Mouse (Mus musculus) heart, postnatal 14 days (tissue): ENCODE results near the gene Eif3i. TPM values are rescaled to one million over a fixed set of nuclear protein-coding genes. Genes with fewer than 3 reads are reported as not detected.
"Not testable (repeated sequence)": the region's sequence is repeated elsewhere in the genome, so short reads cannot be mapped to it uniquely, and the experiment has no call there.

Experiments used
- DNase-seq, 2 experiments: peaks; one replicate each; pipeline ENCODE4 v3.0.0; 2021 to 2022
- intact Hi-C: fragments of 180-260 bp; cut with DNase I; formaldehyde crosslinking; loops from one replicate; pipeline ENCODE4 v1.15.1; 2025
- total RNA-seq, 2 experiments: library from RNA; stranded (reverse); gene quantifications; 2 replicates each; pipeline ENCODE4 v1.2.3; 2021

Eif3i gene
- total RNA-seq, 2 experiments from 2014 or later: 114 to 128 TPM

DNA sequence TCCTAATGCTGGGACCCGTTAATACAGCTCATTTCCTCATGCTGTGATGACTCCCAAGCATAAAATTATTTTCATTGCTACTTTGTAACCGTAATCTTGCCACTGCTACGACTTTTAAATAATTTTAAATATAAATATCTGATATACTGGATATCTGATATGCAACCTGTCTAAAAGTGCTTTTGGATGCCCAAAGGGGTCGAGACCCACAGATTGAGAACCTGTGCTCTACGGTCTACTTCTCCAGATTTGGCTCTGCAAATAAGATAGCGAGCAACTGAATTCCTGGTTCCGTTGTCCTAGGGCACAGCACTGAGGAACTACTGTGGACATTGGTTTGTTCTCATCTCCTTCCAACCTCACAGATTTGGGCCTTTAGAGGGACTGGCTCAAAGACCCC, 22.8 kb downstream of the Eif3i start:
- intact Hi-C loops: no loop called here
- DNase-seq: no peak

DNA sequence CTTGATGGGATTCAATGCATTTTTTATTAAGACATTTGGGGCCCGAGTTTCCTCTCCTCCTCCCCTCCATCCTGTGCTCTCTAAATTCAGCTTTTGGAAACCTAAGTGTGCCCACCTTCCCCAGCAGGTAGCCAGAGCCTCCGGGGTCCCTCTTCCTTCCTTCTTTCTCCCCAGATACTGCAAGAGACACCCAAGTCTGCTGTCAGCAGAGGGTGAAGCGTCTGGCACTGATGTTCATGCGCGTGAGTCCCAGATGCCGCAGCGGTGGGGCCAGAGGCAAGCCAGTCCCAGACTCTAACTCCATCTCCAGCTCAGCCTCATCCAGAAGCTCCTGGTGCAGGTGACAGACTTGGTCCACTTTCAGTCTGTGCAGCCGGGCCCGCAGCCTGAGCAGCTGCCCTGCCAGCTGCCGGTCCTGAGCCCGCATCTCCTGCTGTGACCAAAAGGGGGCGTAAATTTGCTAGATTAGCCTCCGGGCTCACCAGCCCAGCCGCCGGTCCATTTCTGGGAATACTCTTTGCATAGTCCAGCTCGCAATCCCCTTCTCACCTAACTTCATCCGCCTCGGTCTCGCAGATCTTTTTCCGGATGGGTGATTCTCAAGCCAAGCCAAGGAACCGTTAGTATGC, 23.5 kb downstream of the Eif3i start:
- DNase-seq: peak; percentile 69 to 80
- intact Hi-C loops: no loop called here

DNA sequence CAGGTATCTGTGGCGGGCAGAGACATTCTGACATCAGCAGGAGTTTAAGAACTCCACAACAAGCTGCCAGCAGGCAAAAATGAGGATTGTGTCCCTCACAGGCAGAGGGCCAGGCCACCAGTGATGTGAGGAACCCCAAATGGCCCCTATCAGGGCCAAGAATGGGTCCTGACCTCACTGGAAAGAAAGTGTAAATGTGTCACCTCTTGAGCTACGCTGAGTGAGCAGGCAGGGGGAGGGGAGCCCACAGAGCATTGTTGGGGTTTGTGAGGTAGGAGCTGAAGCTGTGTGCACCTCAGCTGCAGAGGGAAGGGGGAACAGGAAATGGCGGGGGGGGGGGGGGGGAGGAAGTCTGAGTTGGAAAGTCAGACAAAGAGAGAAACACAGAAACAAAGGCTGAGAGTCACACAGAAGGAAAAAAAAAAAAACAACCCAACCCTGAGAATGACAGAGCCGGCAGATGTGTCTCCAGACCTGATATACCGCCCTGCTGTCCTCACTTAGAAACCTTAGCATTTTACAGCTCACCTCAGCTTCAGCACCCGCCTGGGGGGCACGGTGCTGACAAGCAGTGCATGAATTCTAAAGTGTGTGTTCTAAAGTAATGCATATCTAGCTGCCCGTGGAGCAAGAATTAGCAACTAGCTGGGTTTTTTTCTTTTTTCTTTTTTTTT, 25.1 kb downstream of the Eif3i start:
- no peak for DNase-seq
- intact Hi-C loops: no loop called here

DNA sequence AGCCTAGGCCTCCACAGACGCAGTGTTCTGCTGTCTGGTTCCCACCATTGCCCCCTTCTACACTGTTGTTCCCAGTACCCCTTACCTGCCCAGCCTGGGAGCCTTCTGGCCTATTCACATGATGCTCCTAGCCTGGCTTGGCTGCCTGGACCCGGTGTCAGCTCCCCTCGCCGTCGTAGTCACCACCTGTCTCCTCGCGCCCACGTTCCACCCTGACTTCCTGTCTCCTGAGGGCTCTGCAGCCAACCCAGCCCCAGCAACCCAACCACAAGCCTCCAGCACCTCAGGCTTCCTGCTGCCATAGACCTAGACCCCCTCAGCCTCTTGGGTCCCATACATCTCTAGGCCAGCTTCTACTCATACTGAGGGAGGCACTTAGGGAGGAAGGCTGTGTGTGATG, 27.0 kb downstream of the Eif3i start, which contains the start of gene Lck:
Lck (minus strand) TSS at position 212 of the 400 bp plus-strand sequence.
- no peak for DNase-seq
- intact Hi-C loops: no loop called here

DNA sequence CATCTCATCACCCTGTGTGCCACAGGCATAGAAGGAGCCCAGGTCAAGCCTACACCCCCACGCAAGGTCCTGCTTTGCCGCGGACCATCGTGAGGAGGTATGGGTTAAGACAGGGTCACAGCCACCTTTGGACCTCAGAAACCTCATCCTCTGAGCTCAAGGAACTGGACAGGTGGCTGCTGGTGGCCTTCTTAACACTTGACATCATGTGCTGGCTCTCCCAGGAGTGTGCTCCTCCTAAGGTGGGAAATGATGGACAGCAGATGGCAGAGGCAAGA, 27.4 kb downstream of the Eif3i start:
- DNase-seq: no peak
- intact Hi-C loops: no loop called here

DNA sequence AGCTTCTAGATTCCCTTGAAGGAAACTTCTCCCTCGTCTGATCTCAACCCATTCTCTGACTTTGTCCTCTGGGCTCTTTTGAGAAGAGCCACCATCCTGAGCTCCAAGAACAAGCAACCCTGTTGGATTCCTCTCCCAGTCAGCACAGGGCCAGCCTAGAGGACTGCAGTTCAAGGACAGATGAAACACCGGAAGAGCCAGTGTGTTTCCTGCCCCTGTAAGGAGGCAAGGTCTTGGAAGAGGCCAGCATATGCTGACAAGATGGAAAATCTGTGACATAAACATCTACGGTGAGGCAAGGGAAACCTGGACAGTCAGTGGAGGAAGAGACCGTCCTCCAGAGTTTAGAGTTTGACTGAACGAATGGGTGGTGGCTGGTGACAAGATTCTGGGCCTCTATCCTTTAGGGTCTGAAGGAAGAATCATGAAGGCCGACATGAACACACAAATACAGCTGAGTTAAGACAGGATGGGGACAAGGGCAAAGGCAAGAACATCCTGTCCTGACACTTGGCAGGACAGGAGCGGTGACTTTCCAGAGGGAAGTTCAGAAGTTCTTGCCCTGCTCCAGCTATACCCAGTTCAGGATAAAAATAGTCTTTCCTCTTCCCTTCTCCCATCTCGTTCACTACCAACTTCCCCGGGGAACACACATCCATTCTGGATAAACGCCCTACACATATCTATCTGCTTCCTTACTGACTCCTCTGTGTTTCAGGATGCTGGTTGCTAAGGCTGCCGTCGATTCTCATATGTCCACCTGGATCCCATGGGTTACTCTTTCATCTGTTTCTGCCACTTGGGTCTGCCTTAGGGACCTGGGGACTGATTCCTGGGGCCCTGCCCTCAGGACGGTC, 28.0 kb downstream of the Eif3i start:
- intact Hi-C loops: no loop called here
- DNase-seq: no peak

DNA sequence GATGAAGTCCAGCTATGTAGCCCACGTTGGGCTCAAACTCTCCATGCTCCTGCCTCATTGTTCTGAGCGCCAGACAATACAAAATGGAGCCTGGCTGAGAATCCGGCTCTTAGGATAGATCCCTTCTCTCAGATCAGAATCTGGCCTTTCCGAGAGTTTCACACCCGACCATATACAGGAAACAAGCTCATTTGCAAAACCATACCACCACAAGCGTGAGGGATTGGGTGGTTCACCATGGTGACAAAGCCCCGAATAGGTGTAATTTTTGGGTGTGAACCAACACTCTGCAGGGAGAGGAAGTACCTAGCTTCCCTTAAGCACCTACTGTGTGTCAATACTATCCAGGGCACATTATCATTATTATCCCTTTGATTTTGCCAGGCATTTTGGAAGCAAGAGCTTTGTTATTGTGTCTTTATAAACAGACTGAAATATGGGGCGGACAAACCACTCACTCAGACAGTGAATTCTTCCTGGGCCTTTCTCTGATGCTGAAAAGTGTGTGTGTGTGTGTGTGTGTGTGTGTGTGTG, 28.8 kb downstream of the Eif3i start:
- intact Hi-C loops: no loop called here
- DNase-seq: no peak

DNA sequence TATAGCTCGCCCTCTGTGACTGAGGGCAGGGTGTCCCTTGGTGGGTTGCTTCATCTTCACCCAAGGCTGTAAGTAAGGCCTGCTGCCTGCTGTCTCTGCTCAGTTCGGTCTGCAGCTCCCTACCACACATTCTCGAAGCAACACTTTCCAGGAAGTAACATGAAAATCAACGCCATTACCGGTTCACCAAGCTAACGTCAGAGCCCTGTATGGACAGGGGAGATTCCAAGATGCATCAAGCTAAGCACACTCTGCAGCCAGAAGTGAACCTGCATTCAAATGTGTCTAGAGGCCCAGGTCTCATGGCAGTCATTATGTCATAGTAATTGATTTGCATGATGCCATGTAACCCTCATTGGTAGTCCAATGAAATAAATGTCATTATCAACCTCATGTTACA, 30.4 kb downstream of the Eif3i start:
- no peak for DNase-seq
- intact Hi-C loops: no loop called here

DNA sequence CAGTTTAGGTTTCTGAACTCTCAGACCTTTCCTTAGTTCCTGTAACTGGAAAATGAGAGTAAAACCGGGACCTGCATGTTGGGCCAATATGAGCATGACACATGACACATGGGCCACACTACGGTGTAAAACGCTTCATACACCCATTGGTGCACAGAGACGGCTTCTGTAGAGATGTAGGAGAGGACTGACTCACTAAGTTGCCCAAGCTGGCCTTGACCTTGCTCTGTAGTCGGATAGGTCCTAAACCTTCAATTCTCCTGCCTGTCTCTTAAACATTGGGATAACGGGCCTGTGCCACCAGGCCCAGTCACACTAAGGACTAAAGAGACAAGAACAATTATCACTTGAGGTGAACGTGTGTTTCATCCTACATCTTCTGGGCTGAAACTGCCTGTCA, 32.1 kb downstream of the Eif3i start:
- intact Hi-C loops: no loop called here
- no peak for DNase-seq

DNA sequence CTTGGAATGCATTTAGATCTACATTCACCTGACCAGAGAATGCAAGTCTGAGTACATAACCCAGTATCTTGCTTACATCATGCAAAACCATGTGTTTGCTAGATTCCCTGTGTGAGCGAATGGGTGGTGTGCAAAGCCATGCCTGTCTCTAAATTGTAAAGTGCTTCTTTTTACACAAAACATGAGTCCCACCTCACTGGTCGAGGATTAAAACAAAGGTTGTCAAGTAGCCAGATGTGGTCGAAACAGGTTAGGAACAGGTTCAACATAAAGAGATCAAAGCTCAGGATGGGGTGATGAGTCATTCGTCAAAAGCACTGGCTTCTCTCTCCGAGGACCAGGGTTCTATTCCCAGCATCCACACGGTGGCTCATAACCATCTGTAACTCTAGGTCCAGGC, 35.3 kb downstream of the Eif3i start:
- DNase-seq: no peak
- intact Hi-C loops: no loop called here

DNA sequence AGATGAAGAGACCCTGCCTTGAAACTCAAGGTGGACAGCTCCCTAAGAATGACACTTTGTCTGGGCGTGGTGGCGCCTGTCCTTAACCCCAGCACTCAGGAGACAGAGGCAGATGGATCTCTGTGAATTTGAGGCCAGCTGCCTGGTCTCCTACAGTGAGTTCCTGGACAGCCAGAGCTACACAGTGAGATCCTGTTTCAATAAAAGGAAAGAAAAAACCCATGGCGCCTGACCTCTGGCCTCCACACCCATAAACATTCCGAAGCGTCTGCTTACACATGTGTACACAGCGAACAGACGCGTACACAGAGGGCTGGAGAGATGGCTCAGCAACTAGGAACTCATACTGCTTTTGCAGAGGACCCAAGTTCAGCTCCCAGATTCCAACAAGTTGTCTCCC, 36.7 kb downstream of the Eif3i start:
- intact Hi-C loops: no loop called here
- DNase-seq: no peak

DNA sequence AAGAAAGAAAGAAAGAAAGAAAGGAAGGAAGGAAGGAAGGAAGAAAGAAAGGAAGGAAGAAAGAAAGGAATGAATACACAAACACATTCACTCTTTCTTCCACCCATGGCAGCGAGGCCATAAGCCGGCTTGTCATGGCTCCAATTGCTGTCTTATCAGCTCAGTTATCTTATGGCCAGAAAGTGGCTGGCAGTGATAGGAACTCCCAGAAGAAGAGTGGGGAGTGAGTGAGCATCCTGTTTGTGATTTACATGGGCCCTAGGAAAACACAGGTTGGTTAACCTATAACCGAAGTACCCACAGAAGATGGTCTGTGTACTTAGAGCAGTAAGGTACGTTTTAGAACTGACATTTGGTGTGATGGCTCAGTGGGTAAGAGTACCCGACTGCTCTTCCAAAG, 39.3 kb downstream of the Eif3i start:
- DNase-seq: no peak
- intact Hi-C loops: no loop called here

DNA sequence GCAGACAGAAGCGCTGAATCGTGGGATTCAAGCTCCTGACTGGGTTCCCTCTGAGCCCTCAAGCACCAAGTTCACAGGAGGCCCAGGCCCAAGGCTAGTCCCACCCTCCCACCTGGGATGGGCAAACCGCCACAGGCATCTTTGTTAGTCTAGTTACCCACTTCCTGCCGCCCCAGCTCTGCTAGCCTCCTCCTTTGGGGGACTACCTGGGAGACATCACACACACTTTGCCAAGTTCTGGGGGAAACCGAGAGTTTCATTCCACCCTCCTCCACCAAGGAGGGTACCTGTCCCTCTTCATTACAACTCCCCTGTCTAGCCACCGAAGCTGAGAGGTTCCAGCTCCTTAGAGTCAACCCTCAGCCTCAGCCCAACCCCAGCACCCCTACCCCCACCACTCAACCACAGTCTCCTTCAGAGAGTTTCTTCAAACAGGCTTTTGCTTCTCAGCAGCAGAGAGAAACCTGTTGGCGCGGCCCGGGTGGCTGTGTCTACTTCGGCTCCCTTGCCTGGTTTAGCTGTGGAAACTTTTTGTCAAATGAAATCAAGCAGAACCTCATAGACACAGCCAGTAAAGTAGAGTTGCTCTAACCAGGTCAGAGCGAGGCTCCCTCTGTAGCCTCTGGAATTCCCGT, 42.0 kb downstream of the Eif3i start:
- no peak for DNase-seq
- intact Hi-C loops: no loop called here

DNA sequence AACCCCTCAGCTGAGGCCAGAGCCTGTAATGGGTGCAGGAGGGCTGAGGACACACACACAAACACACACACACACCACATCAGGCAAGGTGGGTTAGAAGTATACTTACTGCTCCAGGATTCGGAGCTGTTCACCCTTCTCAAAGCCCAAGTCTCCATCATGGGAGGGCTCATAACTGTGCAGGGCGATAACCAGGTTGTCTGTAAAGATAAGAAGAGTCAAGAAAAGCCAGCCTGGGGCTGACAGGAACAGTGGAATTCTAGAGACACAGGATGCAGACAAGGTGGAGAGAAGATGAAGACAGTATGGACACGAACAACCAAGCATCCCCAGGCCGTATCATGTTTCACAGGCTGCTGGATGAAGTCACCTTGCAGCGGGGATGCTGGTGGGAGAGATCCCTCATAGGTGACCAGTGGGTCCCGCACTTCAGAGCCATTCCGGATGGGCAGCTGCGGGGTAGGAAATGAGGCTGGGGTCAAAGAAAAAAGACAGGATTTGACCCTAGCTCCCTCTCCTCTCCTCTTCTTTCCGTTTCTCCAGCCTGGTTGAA, 43.1 kb downstream of the Eif3i start:
- intact Hi-C loops: loop anchor here (2.0 kb wide), 1 partner anchor 51 kb away; no protein-coding TSS in a partner anchor
- no peak for DNase-seq

DNA sequence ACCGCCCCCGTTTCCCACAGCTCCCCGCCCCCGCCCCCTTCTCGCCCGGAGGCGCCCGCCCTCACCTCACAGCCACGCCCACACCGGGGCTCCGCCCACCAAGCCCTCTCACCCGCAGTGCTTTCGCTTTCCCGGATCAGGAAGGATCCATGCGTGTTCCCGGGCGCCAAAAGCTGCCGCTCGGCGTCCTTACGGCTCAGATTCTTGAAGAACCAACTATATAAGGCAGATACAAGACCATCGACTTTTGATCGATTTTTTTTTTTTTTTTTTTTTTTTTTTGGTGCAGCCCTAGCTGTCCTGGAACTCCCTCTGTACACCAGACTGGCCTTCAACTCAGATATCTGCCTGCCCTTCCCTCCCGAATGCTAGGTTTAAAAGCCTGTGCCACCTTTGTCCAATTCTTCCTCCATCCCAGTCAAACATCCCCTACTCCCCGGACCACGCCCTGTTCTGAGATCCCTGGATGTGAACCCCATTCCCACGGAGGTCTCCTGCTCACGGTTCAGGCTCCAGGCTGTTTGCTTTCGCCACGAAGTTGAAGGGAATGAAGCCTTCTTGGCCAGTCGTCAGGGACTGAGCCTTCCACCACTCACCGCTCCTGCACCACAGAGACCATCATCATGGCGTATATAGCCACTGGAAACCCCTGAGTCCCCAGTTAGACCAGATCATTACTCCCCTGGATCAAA, 43.8 kb downstream of the Eif3i start:
- intact Hi-C loops: loop anchor here (2.0 kb wide), 1 partner anchor 52 kb away; no protein-coding TSS in a partner anchor
- peak; percentile 90 to 91 for DNase-seq

DNA sequence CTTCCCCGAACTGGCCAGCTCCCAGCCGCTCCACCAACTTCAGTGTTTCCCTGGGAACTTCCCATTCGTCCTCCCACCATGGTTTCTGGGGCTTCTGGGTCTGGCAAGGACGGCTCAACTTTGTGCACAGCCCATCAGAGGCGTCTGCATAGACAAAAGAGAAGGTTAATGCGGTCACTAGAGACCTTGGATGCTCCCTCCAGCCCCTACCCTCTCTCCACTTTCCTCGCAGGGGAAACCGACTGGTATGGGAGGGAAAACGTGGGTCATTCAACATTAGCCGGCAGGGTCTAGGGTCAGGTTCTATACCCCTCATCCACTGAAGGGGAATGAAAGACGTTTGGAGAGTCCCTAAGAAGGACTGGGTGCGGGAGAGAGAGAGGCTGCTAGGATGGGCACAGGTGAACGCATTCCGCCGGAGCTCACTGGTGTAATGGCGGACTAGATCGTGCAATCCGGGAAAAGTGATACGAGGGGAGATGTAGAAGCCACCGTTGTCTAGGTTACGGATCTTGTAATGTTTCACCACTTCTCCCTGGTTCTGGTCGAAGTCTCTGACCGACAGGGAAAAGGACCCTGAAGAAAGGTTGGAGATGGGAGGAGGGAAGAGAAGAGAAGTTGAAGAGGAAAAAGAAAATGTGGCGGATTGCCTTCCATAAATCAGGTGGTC, 44.5 kb downstream of the Eif3i start:
- no peak for DNase-seq
- intact Hi-C loops: loop anchor here (2.0 kb wide), 1 partner anchor 53 kb away; no protein-coding TSS in a partner anchor

DNA sequence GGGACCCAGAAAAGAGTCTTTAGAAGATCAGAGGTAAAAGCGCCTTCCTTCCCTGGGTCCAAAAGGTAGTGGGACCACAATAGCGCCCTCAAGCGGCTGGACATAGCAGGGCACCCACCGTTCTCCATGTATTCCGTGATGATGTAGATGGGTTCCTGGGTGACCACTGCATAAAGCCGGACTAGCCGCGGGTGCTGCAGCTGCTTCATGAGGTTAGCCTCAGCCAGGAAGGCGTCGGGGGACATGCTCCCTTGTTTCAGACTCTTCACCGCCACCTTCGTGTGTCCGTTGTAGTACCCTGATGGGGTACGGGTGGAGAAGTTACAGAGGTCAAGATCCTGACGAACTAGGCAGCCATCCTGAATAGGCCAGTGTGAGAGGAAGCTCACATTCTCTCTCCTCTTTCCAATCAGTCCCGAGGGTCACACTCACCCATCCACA, 45.0 kb downstream of the Eif3i start:
- intact Hi-C loops: no loop called here
- DNase-seq: peak in 1 of 2 experiments; percentile 57

DNA sequence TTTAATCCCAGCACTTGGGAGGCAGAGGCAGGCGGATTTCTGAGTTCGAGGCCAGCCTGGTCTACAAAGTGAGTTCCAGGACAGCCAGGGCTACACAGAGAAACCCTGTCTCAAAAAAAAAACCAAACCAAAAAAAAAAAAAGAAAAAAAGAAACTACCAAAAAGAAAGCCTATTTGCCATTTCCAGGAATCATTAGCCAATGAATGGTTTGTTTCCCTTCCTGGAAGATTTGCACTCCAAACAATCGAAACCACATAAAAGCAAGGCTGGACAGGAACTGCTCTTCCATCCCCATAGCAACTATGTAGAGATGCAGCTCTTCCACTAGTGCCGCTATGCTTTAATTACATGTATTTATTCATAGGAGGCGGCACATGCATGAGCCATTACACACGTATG, 45.9 kb downstream of the Eif3i start:
- intact Hi-C loops, DNase-seq: not testable (repeated sequence)

DNA sequence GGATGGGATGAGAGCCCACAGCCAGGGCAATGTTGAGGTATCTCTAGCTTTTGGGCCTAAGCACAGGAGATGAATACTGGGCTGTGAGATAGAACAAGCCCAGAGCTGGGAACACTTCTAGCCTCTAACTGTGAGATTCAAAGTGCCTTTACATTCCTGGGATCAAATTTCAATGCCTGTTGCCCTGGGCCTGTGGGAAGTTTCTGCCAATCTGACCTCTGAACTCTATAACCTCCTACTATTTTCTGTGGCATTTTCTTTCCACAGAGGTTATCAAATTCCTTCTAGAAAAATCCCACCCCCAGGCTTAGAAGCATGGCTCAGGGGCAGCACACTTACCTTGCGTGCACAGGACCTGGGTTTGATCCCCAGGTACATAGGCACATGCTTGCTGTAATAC, 50.2 kb downstream of the Eif3i start:
- no peak for DNase-seq
- intact Hi-C loops: no loop called here
